Mouse (Mus musculus): ENCODE measurements at regions not wholly inside any gene's neighbourhood (a gene's known extent, or its start where the extent isn't known, plus 50 kb on each side); places are given as distances from the start of the nearest gene placed in this dataset.

DNA sequence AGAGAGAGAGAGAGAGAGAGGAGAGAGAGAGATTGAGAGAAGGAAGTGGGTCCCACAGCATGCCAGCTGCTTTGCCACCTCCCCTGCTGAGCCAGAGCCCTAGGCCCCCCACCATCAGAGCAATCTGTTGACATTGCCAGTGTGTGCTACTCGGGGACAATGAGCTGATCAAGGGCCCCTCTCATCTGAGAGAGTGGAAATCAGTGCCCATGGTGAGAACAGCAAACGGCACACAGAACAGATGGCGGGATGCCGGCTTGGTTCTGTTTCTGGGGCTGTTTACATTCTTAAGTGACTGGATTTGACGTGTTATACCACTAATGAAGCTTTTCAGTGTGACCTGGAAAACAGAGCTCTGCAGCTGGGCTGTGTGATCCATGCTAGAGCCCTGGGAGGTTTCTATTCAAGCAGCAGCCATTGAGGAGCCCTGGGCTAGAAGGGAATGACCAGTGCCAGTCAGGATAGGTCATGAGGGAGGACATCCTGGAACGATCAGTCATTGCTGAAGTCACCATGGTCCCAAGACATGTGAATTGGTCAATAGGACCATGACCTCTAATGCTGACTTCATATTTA is 296.0 kb downstream of the Irx2 start:
- no peak for ATAC-seq (ENCODE audit: extremely low read depth, insufficient number of reproducible peaks, low FRiP score, poor library complexity, severe bottlenecking)
- Histone ChIP-seq H3K36me3 (replicated peaks) (no peaks in the 10 kb centered on the region), H3K27me3 (ENCODE audit: insufficient read depth, low read length) (no peaks in the 10 kb centered on the region), H3K4me1 (ENCODE audit: insufficient read depth, low read depth, low read length) (no peaks in the 10 kb centered on the region), H3K4me3 (ENCODE audit: low read depth, low read length) (no peak overlapping the region), H3K9me3 (replicated peaks) (peaks cover 51% of the 10 kb centered on the region)
- no peak for DNase-seq (ENCODE audit: low spot score)
- TF ChIP-seq GATA2 (IDR thresholded peaks at IDR 0.05; ENCODE audit: borderline replicate concordance, low read depth, low read length) (no peak), TAL1 (conservative IDR thresholded peaks at IDR 0.05; ENCODE audit: low read depth, low read length) (no peak), POLR2AphosphoS5 (IDR thresholded peaks at IDR 0.05; ENCODE audit: insufficient replicate concordance, low read depth, low read length) (no peak), GATA1 (IDR thresholded peaks at IDR 0.05; ENCODE audit: borderline replicate concordance, low read length) (no peak), CTCF (IDR thresholded peaks at IDR 0.05; ENCODE audit: low read depth, low read length) (no peak)

DNA sequence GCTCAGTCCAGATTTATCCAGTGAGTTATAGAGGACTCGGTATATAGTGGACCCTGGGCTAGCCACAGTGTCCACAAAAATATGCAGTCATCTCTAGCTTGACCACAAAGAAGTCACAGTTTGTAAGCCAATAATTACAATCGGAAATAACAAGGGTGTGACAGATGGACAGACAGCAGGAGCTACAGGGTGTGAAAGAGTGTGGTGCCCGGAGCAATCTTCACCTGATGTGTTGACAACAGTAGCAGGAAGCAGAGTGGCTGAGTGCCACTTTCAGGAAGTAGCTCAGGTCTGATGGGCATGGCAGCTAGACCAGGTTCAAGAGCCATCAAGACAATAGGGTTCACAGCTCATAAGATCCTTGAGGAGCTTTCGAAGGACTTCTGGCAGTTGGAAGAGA is 308.6 kb downstream of the Irx2 start:
- Histone ChIP-seq H3K27me3 (ENCODE audit: insufficient read depth, low read length) (no peaks in the 10 kb centered on the region), H3K4me3 (ENCODE audit: low read depth, low read length) (no peak overlapping the region), H3K36me3 (replicated peaks) (no peaks in the 10 kb centered on the region), H3K4me1 (ENCODE audit: insufficient read depth, low read depth, low read length) (no peaks in the 10 kb centered on the region), H3K9me3 (replicated peaks) (peaks cover 60% of the 10 kb centered on the region)
- ATAC-seq (ENCODE audit: extremely low read depth, insufficient number of reproducible peaks, low FRiP score, poor library complexity, severe bottlenecking) (no peak), DNase-seq (ENCODE audit: low spot score) (no peak)
- no peak for TF ChIP-seq GATA1 (IDR thresholded peaks at IDR 0.05; ENCODE audit: borderline replicate concordance, low read length)
- no peak for TF ChIP-seq POLR2AphosphoS5 (IDR thresholded peaks at IDR 0.05; ENCODE audit: insufficient replicate concordance, low read depth, low read length)
- no peak for TF ChIP-seq CTCF (IDR thresholded peaks at IDR 0.05; ENCODE audit: low read depth, low read length)
- no peak for TF ChIP-seq GATA2 (IDR thresholded peaks at IDR 0.05; ENCODE audit: borderline replicate concordance, low read depth, low read length)
- no peak for TF ChIP-seq TAL1 (conservative IDR thresholded peaks at IDR 0.05; ENCODE audit: low read depth, low read length)

DNA sequence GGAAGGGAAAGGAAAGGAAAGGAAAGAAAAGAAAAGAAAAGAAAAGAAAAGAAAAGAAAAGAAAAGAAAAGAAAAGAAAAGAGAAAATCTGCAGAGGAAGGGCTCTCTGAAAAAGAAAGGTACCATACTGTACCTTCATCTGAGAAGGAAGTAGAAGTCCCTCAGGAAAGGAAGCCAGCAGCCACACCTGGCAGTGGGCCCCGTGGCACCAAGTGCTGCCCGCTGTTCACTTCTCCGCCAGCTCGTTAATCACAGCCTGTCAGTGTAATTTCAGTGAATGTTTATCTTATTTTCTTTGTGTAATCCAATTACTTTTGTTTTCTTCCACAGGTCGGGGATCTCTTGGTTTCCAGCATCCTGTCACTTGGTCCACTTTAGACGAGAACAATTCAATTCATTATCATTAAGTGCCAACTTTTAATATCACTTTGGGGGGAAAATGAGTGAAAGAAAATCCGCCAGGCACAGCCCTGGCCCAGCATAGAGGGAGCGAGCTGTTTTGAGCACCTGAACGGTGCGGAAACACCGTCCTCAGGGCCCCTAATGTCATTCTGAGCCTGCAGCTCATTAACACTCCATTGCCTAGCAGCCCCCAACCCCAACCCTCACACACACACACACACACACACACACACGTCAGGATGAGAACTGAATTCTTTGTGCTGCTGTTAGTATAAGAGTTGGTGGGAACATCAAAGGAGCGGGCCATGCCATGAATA is 309.7 kb downstream of the Irx2 start:
- no peak for DNase-seq (ENCODE audit: low spot score)
- ATAC-seq (ENCODE audit: extremely low read depth, insufficient number of reproducible peaks, low FRiP score, poor library complexity, severe bottlenecking) = no peak
- TF ChIP-seq TAL1 (conservative IDR thresholded peaks at IDR 0.05; ENCODE audit: low read depth, low read length) = no peak
- TF ChIP-seq CTCF (IDR thresholded peaks at IDR 0.05; ENCODE audit: low read depth, low read length) = no peak
- TF ChIP-seq GATA2 (IDR thresholded peaks at IDR 0.05; ENCODE audit: borderline replicate concordance, low read depth, low read length) = no peak
- TF ChIP-seq GATA1 (IDR thresholded peaks at IDR 0.05; ENCODE audit: borderline replicate concordance, low read length) = no peak
- TF ChIP-seq POLR2AphosphoS5 (IDR thresholded peaks at IDR 0.05; ENCODE audit: insufficient replicate concordance, low read depth, low read length) = no peak
- Histone ChIP-seq H3K4me3 (ENCODE audit: low read depth, low read length) (no peak overlapping the region), H3K36me3 (replicated peaks) (no peaks in the 10 kb centered on the region), H3K9me3 (replicated peaks) (peaks cover 52% of the 10 kb centered on the region), H3K27me3 (ENCODE audit: insufficient read depth, low read length) (no peaks in the 10 kb centered on the region), H3K4me1 (ENCODE audit: insufficient read depth, low read depth, low read length) (no peaks in the 10 kb centered on the region)

DNA sequence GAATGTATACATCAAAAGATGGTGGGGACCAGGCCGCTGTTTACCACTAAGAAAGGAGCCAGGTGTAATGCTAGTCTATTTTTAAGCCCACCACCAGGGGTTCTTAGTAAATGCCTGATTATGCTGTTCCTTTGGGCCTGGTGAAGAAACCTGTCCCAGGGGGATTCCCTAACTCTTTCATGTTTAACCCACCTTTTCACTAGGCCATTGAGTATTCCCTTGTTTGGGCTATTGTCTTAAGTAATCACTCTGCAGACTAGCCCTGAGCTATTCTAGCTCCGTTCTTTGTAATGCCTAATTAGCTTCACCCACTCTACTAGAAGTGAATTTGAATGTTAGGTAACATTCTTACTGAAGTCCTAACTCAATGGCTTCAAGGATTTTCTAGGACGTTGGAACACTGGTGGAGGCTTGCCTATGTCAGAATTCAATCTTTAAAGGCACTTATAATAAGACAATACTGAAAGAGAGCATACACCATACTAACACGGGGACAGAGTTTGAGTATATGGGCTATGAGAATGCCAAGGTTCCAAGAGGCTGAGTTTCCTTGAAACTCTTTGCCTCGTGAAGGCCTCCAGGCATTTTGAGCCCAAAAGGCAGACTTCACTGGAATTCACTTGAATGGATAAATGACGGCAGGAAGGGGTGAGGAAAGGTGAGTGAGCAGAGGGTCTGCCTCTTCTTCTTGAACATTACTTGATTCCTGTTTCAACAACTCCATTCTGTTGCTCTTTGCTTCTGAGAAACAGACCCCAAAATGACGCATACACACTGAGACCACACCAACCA is 312.7 kb upstream of the Irx4 start:
- TF ChIP-seq TAL1 (conservative IDR thresholded peaks at IDR 0.05; ENCODE audit: low read depth, low read length) (no peak), POLR2AphosphoS5 (IDR thresholded peaks at IDR 0.05; ENCODE audit: insufficient replicate concordance, low read depth, low read length) (no peak), GATA1 (IDR thresholded peaks at IDR 0.05; ENCODE audit: borderline replicate concordance, low read length) (no peak), GATA2 (IDR thresholded peaks at IDR 0.05; ENCODE audit: borderline replicate concordance, low read depth, low read length) (no peak), CTCF (IDR thresholded peaks at IDR 0.05; ENCODE audit: low read depth, low read length) (no peak)
- Histone ChIP-seq H3K36me3 (replicated peaks) (no peaks in the 10 kb centered on the region), H3K4me1 (ENCODE audit: insufficient read depth, low read depth, low read length) (no peaks in the 10 kb centered on the region), H3K9me3 (replicated peaks) (peaks cover 20% of the 10 kb centered on the region), H3K27me3 (ENCODE audit: insufficient read depth, low read length) (no peaks in the 10 kb centered on the region), H3K4me3 (ENCODE audit: low read depth, low read length) (no peak overlapping the region)
- DNase-seq (ENCODE audit: low spot score) (no peak), ATAC-seq (ENCODE audit: extremely low read depth, insufficient number of reproducible peaks, low FRiP score, poor library complexity, severe bottlenecking) (no peak)

DNA sequence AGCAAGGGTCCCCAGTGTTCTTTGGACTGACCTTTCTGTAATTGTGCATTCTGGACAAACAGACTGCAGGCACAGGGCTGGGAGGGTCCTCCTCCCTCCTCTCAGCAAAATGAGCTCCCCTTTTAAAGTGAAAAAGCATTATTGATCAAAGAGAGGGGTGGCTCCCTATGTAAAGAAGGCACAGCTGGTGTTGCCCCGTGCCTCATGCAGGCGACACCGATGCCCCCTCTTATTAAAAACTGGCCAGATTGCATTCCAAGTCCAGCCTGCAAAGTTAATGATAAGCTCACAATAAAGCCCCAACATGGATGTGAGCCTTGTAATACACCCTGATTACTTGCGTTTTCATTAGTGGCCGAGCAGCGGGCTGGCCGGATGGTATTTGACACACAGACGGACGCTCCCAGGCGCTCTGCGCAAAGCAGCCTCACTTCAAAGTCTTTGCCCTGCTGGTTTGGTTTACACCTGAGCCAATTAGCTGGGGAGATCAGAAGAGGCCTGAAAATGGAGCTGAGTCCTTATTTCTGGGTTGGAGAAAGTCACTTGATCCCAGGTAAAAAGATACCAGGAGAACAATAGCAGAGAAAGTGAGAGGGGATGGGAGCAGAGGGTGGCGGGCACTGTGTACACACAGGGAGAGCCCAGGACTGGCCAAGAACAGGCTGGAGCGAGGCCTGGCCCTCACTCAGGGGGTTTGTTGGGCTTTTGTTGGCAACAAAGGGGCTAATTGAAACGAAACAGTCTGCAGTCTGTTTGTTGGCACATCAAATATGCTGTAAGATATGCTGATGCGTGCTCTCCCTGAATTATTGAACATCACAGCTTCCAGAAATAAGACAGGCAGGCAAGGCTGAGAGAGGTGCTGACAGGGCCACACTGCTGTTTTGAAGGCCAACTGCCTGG is 301.4 kb upstream of the Irx4 start:
- Histone ChIP-seq H3K36me3 (replicated peaks) (no peaks in the 10 kb centered on the region), H3K9me3 (replicated peaks) (peaks cover 48% of the 10 kb centered on the region), H3K4me3 (ENCODE audit: low read depth, low read length) (no peak overlapping the region), H3K27me3 (ENCODE audit: insufficient read depth, low read length) (no peaks in the 10 kb centered on the region), H3K4me1 (ENCODE audit: insufficient read depth, low read depth, low read length) (no peaks in the 10 kb centered on the region)
- DNase-seq (ENCODE audit: low spot score) (no peak), ATAC-seq (ENCODE audit: extremely low read depth, insufficient number of reproducible peaks, low FRiP score, poor library complexity, severe bottlenecking) (no peak)
- TF ChIP-seq GATA2 (IDR thresholded peaks at IDR 0.05; ENCODE audit: borderline replicate concordance, low read depth, low read length) (no peak), CTCF (IDR thresholded peaks at IDR 0.05; ENCODE audit: low read depth, low read length) (no peak), TAL1 (conservative IDR thresholded peaks at IDR 0.05; ENCODE audit: low read depth, low read length) (no peak), POLR2AphosphoS5 (IDR thresholded peaks at IDR 0.05; ENCODE audit: insufficient replicate concordance, low read depth, low read length) (no peak), GATA1 (IDR thresholded peaks at IDR 0.05; ENCODE audit: borderline replicate concordance, low read length) (no peak)

Data from G1E (cell line).